Mouse (Mus musculus) left cerebral cortex, postnatal 36 days (tissue): ENCODE measurements around the gene Eif4a2. TPM values are rescaled to one million over a fixed set of nuclear protein-coding genes. Genes with fewer than 3 reads are reported as not detected.
A peak's percentile ranks its signal among the peaks of the same experiment; 100 is the strongest.

ENCODE experiments used
- DNase-seq, 2 experiments: peaks; one replicate each; pipeline ENCODE4 v3.0.0; 2021 to 2022; ENCODE audit warnings: low spot score in 2 of 2, mixed read lengths in 1 of 2
- intact Hi-C: fragments of 180-260 bp; cut with DNase I; formaldehyde crosslinking; loops from one replicate; pipeline ENCODE4 v1.15.1; 2025
- total RNA-seq, 2 experiments: library from RNA; stranded (reverse); gene quantifications; 2 replicates each; pipeline ENCODE4 v1.2.3; 2021

Gene Eif4a2
- total RNA-seq, 2 experiments from 2014 or later = 863 to 878 TPM

DNA sequence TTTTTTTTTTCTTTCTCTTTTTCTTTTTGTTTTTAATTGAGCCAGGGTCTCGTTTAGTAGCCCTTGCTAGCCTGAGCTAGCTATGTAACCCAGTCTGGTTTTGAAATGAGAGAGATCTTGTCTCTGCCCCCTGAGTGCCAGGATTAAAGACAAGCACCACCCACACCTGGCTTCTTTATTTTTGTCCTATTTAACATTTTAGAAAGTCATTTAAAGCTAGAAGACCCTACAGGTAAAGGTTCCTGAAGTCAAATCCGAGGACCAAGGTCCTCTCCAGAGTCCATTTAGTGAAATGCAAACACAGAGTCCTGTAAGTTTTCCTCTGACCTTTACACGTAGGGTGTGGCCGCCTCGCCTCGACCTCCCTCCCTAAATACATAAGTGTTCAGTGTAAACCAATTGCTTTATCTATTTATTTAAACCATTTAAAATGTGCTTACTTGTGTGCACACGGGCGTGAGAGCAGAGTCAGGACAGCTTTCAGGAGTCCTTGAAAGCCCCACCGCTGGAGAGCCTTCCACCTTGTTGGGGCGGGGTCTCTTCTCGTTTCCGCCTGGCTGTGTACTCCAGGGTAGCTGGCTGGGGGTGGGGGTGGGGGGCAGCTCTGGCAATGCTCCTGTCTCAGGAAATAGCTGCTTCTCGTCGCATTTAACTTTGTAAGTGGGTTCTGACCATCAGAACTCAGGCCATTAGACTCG, 4.8 kb upstream of the Eif4a2 start:
- no peak for DNase-seq
- intact Hi-C loops = no loop called here

DNA sequence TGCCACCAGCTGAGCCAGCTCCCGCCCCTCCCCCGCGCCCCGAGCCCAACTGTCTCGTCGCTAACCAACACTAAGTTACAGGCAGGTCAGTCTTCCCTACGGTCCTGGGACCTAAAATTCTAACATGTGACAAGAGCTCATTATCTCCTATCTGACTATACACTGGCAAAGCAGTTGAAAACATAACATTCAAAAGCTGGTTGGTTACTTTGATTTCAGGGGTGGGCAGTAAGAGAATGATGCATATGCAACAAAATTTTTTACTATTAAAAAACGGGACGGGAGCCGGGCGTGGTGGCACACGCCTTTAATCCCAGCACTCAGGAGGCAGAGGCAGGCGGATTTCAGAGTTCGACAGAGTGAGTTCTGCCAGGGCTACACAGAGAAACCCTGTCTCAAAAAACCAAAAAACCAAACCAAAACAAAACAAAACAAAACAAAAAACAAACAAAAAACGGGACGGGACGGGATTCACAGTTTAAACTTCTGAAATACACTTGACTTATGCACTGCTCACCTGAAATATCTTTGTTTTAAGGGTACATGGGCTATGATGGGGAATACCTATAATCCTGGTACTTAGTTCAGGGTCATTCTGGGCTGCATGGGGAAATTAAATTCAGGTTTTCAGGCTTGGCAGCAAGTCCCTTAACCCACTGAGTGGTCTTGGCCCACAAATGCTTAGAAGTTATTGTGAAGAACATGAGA, 4.1 kb upstream of the Eif4a2 start:
- no peak for DNase-seq
- intact Hi-C loops = no loop called here

DNA sequence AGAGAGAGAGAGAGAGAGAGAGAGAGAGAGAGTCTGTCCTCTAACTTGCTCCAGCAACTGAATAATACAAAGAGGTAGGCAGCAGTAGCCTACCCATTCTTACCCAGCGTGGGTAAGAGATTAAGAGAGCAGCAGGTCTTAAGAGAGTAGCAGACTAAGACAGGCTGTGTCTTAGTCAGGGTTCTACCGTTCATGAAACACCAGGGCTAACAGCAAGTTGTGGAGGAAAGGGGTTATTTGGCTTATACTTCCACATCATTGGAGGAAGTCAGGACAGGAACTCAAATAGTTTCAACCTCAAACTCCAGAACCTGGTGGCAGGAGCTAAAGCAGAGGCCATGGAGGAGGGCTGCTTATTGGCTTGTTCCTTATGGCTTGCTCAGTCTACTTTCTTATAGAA, 3.4 kb upstream of the Eif4a2 start:
- intact Hi-C loops = no loop called here
- no peak for DNase-seq

DNA sequence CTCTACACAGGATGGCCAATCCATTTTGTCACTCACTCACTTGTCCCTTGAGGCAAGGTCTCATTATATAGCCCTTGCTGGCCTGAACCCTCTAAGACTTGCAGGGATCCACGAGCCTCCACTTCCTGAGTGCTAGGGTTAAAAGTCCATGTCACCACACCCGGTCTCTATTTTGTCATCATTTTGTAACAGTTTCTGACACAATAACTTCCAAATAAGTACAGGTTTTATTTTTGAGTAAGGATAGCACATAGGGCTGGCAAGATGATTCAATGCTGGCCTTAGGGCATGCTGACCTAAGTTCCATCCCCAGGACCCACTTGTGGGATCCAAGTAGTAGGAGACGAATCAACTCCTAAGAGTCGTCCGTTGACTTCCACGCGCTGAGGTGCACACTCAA, 1.1 kb upstream of the Eif4a2 start:
- DNase-seq = no peak
- intact Hi-C loops = loop anchor here (2.0 kb wide), 1 partner anchor 21 kb away; the partner anchor contains the start of gene Rfc4

DNA sequence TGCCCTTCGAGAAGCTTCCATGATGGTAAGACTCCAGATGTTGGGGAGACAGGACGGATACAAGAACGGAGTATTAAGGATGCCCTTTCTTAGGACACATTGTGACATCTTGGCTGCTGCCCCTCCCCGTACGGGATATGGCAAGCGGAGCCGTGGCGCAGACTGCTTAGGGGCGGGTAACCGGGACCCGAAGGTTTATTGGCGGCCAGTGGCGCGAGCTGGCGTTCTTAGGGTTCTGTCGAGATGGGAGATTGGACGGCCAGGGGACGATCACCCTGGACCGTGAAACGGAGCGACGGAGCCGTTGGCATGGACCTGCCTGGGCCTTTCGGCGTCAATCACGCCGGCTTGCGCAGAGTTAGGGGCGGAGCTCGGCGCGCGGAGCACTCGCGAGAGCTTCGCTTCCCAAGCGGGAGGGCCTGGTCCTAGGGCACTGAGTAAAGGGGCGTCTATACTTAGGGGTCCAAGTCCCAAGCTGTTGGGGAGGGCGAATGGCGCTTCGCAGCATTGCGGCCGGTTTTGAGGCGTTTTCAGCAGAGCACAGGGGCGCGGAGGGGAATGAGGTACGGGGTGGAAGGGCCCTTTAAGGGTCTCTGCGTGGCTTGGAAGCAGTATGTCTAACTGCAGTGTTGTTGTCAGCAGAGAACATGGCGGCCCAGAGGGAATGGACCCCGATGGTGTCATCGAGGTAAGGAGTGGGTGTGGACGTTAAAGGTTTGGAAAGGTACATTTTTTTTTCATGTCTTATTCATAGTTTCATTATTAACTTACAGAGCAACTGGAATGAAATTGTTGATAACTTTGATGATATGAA, 909 bp downstream of the Eif4a2 start:
- DNase-seq = peak; percentile 85
- intact Hi-C loops = loop anchor here (2.0 kb wide), 1 partner anchor 19 kb away; the partner anchor contains the start of gene Rfc4

DNA sequence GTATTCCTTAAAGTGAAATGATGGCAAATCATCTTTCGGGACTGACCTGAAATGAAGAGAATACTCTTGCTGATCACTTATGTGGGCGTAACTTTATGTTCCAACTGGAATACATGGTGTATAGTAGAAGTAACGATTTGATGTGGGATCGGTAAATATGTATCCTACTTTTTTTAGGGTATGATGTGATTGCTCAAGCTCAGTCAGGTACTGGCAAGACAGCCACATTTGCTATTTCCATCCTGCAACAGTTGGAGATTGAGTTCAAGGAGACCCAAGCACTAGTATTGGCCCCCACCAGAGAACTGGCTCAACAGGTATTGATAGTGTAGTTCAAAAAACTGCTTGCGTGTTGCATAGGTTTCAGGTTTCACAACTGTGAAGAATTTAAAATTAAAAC, 1.7 kb downstream of the Eif4a2 start:
- DNase-seq = no peak
- intact Hi-C loops = no loop called here

DNA sequence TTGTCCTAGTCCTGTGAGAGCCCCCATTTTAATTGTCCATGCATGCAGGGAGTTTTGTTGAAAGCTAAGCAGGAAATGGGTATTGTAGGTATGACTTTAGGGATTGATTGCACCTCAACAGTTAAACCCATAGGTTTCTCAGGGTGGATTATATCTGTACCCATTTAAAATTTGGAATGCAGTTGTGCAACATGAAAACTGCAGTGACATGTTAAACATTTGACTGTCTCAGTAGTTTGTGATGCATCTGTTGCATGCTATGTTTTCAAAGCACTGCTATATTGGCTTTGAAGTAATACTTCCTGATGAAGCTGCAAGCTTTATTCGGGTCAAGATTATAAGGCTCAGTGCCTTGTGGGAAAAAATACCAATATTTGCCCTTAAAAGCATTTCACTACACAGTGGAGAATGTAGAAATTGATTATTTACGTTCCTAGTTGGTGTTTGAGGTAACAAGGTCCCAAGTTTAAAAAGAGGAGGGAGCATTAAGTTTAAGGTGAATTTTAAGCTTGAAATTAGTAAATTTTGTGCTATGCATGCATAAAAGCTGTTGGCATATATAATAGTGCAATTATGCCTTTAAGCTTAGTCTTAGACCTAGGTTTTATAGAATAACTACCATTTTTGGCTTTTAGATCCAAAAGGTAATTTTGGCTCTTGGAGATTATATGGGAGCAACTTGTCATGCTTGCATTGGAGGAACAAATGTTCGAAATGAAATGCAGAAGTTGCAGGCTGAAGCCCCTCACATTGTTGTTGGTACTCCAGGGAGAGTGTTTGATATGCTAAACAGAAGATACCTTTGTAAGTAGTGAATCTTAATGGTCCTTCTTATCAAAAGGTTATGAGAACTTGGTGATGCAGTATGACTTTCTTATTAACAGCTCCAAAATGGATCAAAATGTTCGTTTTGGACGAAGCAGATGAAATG, 2.4 kb downstream of the Eif4a2 start:
- intact Hi-C loops = no loop called here
- DNase-seq = no peak

DNA sequence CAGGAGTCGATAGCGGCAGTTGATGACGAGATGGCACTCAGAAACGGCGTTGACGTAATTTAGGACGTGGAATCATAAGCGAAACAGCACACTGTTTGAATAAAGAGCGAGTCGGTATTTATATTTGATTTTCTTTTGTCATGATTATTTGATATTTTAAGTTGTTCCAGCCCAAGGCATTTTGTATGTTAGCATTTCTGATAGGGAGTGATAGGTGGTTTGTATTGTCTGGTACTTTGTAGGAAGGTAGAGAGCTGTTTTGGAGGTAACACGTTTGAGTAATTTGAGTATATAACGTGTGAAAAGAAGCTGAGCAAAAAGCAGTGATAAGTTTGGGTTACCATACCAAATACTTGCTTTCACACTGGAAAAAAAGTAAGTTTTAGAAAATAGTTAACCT, 5.1 kb downstream of the Eif4a2 start:
- intact Hi-C loops = no loop called here
- DNase-seq = no peak

DNA sequence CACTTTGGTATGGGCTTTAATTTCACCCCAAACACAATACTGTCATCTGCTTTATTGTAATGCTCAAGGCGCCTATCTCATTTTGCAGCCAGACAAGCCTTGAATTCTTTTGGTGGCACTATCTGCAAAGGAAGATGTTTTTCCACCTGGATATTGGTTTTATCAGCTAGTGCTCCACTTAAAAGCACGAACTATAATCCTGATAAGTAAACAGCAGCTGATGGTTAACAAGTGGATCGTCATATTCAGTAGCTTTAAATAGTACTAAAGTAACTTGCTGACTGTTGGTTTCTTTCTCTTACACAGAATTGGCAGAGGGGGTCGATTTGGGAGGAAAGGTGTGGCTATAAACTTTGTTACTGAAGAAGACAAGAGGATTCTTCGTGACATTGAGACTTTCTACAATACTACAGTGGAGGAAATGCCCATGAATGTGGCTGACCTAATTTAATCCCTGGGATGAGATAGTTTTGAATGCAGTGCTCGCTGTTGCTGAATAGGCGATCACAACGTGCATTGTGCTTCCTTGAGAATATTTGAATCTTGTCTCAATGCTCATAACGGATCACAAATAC, 5.7 kb downstream of the Eif4a2 start:
- intact Hi-C loops = no loop called here
- DNase-seq = no peak

DNA sequence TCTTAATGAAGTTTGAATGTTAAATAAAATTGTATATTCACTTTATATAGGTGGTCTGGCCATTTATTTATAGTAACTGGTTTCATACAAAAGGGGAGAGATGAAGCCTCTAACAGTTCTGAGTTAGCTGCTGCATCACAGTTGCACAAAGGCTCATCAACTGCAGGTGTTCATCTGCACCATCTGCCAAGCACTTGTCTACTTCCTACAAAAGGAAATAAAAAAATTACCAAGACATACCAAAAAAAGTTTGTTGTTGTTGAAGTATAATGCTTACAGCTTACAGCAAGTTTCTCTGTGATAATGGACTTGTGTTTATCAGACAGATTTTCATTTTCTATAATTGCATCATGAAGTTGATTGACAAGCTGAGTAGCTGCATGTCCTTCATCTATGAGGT, 6.7 kb downstream of the Eif4a2 start:
- intact Hi-C loops = no loop called here
- DNase-seq = no peak

DNA sequence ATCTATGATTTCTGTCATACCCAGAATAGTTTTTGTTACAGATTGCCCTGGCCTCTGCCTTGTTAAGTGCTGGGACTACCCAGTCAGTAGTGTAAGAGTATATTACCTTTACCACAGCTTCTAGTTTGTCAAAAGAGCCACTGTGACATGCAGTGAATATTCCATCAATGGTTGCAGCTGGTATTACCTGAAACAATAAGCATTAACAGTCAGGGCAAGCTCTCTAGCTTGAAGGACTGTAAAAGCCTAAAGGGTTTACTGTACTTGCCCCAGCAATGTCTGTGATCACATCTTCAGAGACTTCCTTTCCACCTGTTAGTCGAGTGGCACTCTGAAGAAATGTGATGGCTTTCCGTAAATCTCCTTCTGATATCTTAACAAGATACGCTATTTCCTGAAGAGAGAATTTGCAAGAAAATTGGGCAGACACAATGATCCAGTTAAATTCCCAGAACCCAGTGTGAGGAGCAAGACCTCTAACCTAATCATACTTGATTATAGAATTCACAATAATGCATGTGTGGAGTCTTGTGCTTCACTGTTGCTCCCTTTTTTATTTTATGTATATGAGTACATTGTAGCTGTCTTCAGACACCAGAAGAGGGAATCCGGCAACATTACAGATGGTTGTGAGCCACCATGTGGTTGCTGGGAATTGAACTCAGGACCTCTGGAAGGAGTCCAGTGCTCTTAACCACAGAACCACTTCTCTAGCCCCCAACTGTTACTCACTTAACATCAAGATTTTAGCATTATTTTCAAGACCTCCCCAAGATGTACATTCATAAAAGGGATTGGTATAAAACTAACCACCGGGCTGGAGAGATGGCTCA, 7.3 kb downstream of the Eif4a2 start:
- DNase-seq = no peak
- intact Hi-C loops = no loop called here

DNA sequence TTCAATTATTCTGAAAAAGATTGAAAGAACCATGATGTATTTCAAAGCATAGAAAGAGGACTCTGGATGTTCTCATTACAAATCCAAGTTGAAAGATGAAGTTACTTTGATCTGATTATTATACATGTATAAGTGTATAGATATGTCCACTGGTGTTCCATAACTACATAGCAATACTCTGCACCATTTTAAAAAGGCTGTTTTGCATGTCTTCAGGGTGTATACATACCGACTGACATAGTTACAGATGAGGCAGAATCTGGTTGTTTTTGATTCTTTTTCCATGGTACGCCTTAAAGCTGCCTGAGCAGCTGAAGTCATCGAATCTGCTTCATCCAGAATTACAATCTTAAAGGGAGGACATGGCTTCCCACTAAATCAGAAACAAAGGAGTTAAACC, 8.2 kb downstream of the Eif4a2 start:
- DNase-seq = no peak
- intact Hi-C loops = no loop called here

DNA sequence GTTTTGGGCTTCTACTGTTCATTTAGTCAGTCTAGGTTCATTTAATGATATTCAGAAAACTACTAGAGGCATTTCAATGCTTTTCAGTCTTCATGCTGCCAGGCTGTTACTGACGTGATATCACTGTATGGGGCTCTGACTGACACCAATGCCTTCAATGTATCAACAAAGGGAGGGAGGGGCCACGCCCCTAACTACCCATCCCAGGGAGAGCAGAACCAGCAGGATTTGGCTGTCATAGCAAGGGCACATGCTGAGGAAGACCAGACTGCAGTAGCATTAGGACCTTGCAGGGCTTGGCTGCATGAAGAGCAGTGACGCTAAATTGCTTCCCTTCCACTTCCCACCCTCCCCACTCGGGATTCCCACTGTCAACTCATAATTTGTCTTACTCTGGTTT, 9.9 kb downstream of the Eif4a2 start:
- intact Hi-C loops = no loop called here

DNA sequence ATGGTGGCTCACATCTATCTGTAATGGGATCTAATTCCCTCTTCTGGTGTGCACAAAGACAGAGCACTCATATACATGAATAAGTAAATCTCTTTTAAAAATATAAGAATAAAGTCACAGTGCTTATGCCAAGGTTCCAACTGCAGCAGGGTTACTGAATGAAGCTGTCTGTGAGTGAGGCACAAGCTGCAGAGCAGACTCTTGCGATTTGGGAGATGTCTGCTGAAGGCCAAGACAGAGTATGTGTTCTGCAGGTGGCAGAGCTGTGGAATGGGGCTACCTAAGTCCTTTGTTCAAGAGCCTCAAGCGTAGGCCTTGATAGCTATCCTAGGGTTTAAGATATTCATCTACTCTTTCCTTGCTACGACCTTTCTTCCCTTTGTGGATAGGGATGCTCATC, 15.2 kb downstream of the Eif4a2 start:
- no peak for DNase-seq
- intact Hi-C loops = no loop called here

More for the DNA sequence above, 9.9 kb downstream of the Eif4a2 start:
- no peak for DNase-seq

DNA sequence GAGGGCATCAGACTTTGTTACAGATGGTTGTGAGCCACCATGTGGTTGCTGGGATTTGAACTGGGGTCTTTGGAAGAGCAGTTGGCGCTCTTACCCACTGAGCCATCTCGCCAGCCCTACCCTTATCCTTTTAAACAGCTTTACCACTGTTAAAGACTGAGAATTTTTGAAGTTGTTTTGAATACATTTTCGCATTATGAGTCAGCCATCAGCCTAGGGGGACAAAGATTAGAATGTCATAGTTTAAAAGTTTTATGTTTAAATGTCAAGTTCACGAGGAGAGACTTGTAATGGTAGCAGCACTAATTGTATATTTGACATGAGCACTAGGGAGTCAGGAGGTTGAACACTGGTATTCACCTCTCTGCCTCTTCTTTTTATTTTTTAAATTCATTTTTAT, 15.9 kb downstream of the Eif4a2 start:
- intact Hi-C loops = no loop called here
- DNase-seq = no peak

DNA sequence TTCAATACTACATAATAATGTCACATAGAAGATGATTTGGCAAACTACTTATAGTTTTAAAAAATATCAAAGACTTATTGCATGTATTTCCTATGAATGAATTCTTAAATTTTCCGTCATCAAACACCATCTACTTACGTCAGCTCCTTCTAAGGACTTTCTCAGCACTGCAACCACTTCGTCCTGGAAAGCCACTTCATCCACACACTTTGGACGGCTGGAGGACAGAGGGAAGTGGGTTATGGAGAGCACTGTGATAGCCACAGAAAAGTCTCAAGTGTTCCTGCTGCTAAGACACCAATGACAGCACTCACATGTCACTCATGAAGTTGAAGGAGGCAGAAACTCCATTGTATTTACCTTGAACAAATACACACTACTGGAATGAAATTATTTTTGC, 17.2 kb downstream of the Eif4a2 start:
- intact Hi-C loops = no loop called here
- DNase-seq = no peak

DNA sequence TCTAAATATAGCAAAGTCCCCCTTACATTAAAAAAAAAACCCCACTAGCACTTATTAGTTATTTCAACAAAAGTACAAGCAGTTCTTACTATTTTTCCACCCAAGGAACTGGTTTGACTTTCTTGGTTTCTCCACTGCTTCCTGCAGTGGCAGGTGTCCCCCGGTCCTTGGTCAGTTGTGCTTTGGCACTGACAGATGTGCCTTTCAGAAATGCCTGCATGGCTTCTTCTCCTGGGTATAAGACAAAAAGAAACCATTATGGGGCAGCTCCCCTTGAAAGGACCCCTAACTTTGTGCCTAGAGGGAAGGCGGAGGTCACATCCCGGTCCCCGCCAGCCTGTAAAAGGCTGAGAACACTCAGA, 20.0 kb downstream of the Eif4a2 start:
- no peak for DNase-seq
- intact Hi-C loops = loop anchor here (2.0 to 5.0 kb wide), 2 partner anchors 20 to 270 kb away; partner anchors contain the start of genes Dnajb11, Eif4a2 and Tbccd1

DNA sequence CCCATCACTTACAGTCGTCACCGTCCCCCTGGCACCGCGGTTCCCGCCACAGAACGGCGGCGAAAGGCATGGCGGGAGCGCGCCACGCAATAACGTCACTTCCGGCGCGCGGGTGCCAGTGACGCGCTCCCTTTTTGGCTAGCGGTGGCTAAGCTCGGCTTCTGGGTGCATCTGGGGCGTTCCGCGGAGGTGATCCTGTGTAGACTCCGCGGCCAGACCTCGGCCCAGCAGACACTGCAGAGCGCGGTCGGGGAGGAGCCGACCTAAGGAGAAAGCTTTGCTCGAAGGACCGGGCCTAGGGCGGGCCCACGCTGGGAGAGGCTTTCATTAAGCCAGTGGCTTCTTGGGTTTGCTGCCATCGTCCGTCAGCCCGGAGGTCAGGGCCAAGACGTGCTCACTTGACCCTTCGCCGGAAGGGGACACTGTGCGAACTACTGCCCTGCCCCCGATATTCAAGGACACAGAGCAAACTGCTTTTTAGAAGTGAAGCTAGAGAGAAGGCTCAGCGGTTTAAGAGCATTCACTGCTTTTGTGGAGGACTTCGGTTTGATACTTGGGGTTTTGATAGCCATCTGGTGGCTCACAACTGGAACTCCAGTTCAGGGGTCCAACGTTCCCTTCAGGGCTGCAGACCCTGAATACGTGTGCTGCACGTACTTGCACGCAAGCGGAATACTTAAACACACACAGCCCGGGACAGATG, 20.6 kb downstream of the Eif4a2 start, which contains the start of gene Rfc4:
Gene Rfc4 (minus strand): TSS at position 65 of the 703 bp plus-strand sequence.
- intact Hi-C loops = loop anchor here (2.0 to 5.0 kb wide), 2 partner anchors 21 to 271 kb away; partner anchors contain the start of genes Dnajb11, Eif4a2 and Tbccd1
- peak; percentile 95 to 97 for DNase-seq
